Mouse (Mus musculus) neutrophil, adult 83 days (primary cell): ENCODE data around the gene Dclk2. TPM values are rescaled to one million over a fixed set of nuclear protein-coding genes. Genes with fewer than 3 reads are reported as not detected.

Experiments
- total RNA-seq, 2 experiments: library from RNA; stranded (reverse); gene quantifications; one replicate each; pipeline ENCODE4 v1.2.4; 2023

Gene Dclk2
- 1 to 10 TPM; 1.2 to 1.7 TPM for total RNA-seq

GRCm38 (mm10) chr3:86920343-86921083, at the start of gene Dclk2:
Gene Dclk2 (minus strand): TSS chr3:86920852.

Other genes with a start within 250 kb of the Dclk2 start
- 1 to 10 TPM; 8.7 to 9.4 TPM for gene Cd1d1, start 78.6 kb upstream of the Dclk2 start, total RNA-seq